Mouse (Mus musculus) Muller cell, postnatal 12 days (primary cell): ENCODE measurements around the gene Nrxn3.
A peak's percentile ranks its signal among the peaks of the same experiment; 100 is the strongest.

Source experiments
- DNase-seq: peaks from one replicate; pipeline ENCODE4 v3.0.0-alpha.2; 2015; ENCODE audit errors: inconsistent ontology term

Nrxn3 gene

DNA sequence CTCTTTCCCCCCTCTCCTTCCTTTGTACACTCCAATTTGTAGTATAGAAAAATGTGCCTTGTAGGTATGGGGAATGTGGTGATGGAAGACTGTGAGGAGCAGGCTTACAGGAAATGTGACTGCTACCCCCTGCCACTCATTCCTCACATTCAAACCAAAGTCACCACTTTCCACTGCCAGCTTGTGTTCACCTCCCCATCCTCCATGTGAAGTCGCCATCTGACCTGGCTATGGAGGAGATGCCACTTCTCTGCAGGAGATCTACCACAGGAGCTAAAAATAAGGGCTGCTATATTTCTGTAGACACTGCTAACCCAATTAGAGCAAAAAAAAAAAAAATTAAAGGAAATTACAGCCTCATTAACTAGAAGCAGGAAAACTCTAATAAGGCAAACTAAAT, 980.3 kb downstream of the Nrxn3 start:
- DNase-seq: no peak

DNA sequence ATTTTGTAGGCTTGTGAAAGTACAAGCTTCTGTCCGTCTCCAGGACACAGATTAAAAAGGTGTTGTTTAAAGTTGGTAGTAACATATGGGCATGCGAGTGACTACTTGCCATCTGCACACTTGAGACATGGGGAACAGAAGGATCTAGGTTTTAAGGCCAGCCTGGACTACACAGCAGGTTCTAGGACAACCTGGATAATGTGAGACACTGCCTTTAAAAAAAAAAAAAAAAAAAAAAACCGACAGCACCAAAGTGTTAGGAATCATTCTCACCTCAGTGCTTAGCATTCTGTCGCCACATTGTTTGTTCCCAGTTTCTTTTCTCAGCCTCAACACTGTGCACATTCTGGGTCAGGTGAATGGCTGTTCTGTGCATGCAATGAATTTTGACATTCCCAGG, 985.2 kb downstream of the Nrxn3 start:
- DNase-seq: no peak

DNA sequence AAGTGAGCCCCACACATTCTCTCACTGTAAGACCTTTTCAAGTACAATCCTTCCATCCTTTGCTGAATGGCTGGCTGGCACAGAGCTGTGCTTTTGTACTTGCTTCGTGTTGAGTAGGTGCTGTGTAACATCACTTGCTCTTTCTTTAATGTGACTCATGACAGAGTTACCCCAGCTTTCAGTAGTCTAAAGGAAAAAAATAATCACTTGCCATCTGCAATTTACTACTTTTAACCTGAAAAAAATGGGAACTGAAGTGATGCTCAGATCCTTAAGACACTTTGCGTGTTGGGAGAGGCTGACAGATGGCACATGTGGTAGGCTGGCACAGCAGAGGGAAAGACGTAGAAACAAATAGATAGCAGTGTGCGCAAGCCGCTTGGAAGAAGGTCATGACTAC, 987.8 kb downstream of the Nrxn3 start:
- no peak for DNase-seq

DNA sequence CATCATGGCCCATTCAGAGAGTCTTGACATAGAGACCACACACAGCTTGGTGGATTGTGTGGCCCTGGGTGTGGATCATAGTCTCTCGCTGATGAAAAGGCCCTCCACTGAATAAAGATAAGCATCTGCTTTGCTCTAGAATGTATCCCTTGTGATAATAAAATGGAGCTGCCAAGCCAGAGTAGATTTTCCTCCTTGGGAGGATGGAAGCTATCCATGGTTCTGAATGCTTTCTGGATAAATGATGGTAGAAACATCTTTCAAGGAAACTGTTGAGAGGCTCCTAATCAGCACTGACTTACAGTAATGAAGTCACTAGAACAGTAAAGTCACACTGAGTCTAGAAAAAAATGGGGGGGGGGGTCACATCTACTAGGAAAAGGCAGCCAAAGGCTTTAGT, 989.1 kb downstream of the Nrxn3 start:
- DNase-seq: no peak

DNA sequence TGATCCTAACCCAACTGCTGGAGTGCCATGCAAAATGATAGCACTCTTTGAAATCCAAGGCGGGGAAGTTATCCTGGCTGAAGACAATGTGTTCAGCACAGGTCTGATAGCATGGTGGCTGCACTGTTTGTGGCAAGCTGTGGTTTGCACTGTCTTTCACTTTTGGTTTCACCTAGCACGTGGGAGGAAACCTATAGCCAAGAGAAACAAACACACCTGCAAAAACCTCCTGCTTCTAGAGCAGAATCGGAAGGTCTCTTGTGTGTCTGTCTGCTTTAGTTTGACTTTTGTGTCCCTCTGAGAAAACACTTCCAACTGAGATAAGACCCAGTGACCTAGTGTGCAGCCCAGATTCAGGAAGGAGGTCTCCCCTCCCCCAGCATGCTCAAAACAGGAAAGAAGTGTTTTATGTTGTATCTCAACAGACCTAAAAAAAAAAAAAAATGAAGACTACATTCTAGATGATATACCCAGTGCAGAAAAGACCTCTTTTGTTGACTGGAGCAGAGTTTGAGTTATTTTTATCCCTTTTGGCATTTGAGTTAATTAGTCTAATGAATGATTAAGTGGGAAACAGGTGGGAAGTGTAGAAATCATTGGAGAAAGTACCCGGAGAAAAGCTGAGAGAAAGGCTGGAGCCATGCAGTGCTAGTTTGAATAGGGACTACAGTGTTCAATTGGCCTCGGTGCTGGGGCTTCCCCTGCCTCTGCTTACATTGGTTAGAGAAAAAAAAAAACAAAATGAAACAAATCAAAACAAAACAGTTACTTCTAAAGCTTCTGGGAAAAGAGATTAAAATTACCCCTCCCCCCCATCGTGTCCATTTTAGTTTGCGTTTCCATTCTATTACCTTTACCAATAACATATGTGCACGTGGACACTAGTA, 996.8 kb downstream of the Nrxn3 start:
- no peak for DNase-seq

DNA sequence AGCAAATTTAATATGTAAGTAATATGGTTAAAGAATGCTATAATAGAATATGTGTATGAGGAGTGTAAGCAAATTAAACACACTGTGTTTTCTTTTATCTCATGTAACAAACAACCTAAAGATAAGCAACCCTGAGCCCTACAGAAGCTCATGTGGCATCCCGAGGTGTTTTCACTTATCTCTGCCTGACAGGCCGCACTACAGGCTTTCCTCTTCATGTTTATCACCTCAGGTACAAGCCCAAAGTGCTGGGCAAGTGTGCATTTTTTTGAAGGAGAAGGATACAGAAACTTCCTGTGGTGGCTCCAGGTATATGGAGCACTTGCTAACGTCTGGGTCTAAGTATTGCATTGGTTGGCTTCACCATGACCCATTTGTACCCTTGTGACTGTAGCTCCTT, 998.3 kb downstream of the Nrxn3 start:
- DNase-seq: no peak

DNA sequence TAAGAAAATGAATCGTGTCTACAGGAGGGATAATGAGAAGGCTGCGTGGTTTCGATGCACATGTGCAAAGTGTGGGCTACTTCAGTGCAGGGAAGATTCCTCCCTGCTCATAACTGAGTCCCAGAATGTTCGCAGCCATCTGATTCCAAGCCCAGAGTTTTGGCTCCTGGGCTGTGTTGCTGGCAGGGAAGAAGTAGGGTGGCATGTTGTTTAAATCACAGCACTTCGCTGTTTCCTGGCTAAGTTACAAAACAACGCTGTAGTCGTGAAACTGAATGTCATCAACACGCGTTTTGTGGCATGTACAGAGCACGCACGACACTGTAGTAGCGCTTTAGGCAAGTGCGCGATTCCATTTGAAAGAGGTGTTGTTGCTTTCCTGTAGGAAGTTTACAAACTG, 999.8 kb downstream of the Nrxn3 start:
- no peak for DNase-seq

DNA sequence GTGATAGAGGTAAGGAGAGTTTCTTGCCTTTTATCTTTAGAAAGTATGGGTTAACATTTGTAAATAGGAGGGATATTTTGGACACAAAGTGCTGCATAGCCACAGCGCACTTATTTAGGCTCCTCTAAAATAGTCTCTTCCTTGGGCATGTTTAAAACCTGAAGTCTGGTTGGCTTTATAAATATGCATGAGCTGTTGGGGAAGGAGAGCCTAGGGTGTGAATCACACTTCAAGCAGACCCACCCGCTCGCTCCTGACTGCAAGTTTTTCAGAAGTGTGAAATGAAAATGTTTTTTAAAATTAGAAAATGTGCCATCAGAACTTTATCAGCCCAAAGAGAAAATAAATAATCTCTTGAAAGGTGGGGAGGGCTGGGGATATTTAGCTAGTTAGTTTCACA, 1001.4 kb downstream of the Nrxn3 start:
- DNase-seq: no peak

DNA sequence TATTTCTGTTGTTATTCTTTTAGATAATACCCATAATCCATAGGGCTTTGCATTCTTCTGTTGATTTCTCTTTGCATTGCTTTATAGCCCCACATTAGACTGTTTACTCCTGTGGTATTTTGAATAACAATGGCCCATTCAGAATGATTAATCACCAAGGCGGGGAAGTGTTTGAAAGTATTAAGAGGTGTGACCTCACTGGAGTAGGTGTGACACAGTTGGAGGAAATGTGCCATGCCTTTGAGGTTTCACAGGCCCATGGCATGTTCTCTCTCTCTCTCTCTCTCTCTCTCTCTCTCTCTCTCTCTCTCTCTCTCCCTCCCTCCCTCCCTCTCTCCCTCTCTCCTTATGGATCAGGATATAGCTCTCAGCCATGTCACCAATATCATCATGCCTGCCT, 1019.6 kb downstream of the Nrxn3 start:
- no peak for DNase-seq

DNA sequence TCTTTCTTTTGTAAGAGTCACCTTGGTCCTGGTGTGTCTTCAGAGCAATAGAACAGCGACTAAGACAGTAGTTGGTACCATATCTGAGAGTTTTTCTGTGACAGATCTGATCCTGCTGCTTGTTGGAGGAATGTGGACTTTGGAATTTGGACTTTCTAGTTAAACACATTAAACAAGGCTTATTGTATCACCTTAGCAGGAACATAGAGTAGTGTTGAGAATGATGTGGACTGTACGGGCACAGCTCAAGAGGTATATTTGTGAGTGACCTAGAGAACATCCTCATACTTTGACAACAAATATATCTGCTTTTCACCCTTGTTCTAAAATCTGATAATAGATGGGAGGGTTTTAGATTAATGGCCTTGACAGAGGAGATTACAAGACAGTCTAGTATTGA, 1020.1 kb downstream of the Nrxn3 start:
- DNase-seq: no peak

DNA sequence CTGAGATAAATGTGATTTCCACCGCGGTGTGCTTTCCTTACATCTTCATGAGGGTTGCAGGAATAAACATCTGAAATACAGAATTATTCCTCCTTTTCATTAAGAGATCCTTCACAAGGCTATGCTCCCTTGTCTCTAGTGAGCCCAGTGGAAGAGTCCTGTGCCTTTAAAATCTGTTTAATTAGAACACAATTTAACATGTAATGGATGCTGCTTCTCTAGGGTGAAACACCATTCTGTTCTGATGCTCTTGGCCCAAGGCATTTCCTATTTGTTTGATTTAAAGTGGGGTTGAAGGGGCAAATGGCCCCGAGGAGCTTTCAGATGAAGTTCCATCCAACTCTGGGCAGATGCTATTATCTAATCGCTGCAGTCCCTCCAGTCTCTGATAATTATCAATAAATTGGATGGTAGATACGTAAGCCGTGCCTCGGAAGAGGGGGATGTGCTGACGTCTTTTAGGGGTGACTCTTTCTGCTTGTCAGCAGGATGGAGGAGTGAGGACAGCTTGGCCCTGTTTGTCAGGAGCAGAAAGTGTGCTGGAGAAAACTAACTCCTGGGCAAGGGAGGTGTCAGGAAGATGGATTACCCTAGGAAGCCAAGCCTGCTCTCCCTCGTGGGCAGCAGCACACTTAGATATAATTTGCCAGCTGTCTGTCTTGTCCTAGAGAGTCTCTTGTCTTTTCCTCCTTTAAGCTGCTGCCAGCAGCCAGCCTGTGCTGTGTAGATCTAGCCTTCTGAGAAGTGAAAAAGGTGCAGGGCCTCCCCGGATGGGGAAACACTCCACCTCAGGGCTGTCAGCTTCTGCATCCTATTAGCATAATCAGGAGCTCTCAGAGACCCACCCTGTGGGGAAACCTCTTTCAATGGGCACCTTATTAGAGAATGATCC, 1041.8 kb downstream of the Nrxn3 start:
- DNase-seq: peak; percentile 6

DNA sequence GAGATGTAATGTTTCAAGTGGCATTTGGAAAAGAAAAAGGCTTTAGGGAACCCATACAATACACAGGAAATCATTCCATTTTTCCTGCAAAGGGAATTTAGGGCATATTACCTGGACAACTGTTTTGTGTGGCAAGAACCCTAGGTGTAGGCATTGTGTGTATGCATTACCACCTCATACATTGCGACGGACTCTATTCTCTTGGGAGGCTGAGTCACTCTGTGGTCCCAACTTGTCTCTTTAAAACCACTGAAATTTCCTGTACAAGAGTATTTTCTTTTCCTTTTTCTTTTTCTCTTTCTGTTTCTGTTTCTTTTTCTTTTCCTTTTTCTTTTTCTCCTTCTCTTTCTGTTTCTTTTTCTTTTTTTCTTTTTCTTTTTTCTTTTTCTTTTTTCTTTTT, 1042.5 kb downstream of the Nrxn3 start:
- DNase-seq: no peak

DNA sequence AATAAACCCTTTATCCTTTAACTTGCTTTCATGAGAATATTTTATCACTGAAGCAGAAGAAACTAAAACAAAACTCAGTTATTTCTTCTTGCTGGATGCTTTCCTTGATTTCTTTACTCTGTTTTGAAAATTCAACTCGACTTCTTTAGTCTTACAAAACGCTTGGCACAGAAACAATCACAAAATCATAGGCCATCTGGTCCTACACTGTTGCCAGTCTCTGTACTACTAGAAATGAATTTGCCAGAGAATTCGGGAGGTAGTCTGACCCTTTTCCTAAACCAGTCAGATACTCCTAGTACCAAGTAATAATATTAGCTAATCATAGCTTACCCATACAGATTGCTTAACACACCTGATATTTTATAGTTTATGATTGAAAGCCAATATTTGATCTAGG, 1066.1 kb downstream of the Nrxn3 start:
- DNase-seq: no peak

DNA sequence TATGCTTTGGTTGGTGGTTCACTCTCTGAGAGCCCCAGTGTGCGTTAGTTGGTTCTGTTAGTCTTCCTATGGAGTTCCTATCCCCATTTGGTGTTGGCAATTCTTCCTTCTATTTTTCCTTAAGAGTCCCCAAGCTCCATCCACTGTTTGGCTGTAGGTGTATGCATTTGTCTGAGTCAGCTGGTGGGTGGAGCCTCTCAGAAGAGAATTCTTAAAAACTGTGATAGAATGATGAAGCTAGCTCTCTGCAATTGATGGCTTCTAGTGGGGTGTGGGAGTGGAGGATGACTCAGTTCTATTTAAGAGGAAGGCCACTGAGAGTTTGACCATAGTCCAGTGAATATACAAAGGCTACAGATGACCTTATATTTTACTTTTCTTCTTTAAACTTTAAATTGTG, 1067.3 kb downstream of the Nrxn3 start:
- DNase-seq: no peak

DNA sequence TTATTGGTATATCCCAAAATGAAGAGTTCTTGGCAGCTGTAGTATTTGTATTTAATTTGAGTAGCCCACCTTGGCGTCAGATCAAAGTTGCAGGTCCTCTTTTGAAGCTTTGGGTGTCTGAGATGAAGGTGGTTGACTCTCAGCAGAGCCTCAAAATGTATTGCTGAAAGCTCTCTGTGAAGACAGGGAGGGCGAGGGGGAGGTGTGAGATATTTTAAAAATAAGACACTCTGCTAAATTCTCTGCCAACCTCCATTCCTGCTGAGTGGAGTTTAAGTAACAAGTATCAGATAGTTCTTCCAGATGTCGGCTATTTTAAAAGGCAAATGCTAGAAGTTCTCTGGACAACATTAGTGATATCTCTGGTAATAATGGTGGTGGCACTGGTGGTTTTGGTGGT, 1069.2 kb downstream of the Nrxn3 start:
- no peak for DNase-seq

DNA sequence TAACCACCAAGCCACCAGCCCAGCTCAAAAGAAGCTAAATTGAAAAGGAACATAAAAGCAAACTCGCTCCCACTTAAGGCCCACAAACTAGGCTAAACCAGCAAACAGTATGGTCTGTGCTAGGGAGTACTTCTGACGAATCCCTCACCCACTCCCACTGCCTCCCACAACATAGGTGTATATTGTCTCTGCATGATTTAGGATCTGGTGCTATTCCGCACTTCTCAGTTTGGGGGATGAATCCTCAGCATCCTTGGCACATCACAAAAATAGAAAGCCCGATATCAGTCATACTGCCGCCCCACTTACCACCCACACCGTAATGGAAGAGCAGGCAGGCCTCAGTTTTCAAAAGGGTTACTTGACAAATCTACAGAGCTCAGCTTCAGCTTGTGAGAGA, 1072.1 kb downstream of the Nrxn3 start:
- DNase-seq: no peak

DNA sequence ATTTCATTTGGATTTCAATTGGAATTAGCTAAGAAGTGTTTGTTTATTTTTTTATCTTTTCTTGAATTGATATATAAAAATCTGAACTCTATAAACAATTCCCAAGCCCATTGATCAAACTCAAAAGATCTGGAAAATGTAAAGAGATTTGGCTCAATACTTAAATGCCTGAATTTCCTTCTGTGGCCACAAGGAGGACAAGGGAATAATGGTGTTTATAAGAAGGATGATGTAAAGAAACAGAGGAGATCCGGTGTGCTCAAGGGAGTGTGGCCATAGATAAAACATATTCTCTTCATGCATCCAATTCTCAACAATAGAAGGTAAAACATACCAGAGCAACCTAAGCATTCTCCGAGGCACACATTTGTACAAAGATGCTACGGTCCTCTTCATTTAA, 1085.5 kb downstream of the Nrxn3 start:
- no peak for DNase-seq

DNA sequence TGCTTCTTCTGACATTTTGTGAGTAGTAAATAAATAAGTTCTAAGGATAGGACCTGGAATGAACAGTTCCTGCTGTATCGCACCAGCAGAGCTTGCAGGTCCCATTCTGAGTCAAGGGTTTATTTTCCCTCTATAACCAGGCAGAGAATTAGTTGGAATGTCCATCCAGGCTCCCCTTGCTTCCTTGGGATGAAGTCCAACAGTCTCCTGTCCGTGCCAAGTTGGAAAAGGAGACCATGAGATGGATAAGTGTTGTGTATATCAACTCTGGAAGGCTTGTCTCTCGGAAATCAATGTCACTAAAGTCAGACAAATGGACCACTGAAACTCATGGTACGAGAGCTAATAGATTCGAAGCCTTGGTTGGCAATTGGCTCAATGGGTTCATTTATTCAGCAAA, 1087.5 kb downstream of the Nrxn3 start:
- DNase-seq: no peak

DNA sequence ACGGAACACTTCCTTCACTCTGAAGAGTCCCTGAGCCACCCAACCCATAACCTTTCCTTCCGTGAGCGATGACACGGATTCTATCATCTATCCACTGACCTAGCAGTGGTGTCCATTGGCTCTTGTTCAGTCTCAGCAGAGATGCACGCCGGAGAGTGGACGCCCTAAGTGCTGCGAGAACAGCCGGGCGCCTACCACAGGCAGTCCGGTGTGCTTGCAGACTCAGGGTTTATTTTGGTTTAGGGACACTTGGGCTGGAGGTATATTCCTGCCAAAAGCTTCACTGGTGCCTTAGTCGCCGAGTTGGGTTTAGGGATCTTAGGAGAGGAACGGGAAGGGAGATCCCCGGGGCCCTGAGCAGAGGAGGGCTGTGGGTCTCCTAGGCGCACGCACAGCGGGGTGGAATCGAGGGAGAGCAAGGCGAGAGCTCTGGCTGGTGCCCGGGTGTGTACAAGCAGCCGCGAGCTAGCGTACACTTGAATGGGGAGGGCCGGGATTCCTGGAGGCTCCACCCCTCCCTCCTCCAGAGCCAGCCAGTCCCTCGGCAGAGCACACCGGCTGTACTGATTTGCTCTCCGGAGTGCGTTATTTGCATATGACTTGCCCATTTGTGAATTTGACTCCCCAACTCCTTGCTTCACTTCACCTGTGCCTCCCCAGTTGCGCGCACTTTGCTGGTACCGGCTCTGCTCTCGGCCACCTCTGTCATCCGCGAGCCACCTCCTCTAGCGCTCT, 1089.3 kb downstream of the Nrxn3 start:
- peak; percentile 91 for DNase-seq

DNA sequence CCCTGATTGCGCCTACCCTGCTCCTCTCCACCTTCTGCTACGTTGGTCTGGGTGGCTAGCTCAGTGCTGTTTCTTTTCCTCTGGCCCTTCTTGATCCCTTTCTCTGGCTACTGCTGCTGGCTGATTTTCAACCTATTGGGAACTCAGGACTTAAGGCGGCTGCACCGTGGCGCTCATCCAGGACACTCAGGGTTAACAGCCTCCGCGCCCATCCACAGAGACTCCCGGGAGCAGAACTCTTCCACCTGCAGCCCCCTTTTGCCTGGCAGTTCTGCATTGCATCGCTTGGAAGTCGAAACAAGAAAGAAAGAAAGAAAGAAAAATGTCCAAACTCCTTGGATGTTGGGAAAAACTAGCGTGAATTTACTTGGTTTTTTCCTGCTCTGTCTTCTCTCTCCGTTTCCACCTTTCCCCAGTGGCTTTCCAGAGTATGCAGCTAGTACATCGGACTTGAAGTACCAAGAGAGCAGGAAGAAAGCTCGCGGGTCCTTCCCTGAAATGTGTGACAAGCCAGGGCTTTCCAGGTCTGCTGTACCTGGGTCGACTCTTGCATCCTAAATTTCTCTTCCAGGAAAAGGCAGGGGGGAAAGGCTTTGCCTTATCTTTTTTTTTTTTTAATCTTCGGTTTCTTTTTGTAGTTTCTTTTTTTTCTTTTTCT, 1090.0 kb downstream of the Nrxn3 start:
- no peak for DNase-seq

DNA sequence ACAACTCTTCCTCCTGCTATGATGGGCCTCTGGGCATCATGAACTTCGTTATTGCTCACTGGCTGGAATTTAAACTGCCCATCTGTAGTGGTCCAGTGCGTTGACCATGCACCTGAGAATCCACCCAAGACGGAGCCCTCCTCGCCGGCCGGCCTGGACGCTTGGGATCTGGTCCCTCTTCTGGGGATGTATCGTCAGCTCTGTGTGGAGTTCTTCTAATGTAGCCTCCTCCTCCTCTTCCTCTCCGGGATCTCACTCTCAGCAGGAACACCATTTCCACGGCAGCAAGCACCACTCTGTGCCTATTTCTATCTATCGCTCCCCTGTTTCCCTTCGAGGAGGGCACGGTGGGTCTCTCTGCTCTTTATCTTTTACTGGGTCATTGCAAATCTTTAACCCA, 1090.6 kb downstream of the Nrxn3 start:
- DNase-seq: no peak

DNA sequence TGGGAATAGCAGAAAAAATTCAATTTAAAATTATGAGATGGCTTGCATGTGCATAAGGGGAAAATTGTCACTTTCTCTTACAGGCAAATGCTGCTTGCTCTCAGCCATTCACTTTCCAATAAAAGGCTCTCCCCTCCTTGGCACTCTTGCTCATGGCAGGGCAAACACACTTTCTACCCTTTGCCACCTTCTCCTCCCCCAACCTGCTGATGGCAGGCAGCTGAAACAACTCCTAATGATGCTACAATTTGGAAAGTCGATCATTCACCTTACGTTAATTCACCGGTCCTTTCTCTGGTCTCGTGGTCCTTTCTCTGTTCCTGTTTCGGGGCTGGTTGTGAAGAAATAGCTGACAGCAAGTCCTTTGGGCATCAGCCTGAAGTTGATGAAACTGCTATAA, 1091.0 kb downstream of the Nrxn3 start:
- DNase-seq: no peak
